Mouse (Mus musculus): ENCODE results near the gene Pibf1.

- TF ChIP-seq CTCF (conservative IDR thresholded peaks at IDR 0.05; ENCODE audit: low read length) = no peak
- no peak for TF ChIP-seq POU5F1 (IDR thresholded peaks at IDR 0.05; ENCODE audit: borderline replicate concordance, low read length)
- no peak for TF ChIP-seq NANOG (IDR thresholded peaks at IDR 0.05; ENCODE audit: borderline replicate concordance, low read length)
Measured at GRCm38 (mm10) chr14:99298385-99299021, 199.3 kb downstream of the Pibf1 start, which contains the start of gene Klf5.
